8 mouse cellular contexts compared by ENCODE assay signal in the genomic region with DNA sequence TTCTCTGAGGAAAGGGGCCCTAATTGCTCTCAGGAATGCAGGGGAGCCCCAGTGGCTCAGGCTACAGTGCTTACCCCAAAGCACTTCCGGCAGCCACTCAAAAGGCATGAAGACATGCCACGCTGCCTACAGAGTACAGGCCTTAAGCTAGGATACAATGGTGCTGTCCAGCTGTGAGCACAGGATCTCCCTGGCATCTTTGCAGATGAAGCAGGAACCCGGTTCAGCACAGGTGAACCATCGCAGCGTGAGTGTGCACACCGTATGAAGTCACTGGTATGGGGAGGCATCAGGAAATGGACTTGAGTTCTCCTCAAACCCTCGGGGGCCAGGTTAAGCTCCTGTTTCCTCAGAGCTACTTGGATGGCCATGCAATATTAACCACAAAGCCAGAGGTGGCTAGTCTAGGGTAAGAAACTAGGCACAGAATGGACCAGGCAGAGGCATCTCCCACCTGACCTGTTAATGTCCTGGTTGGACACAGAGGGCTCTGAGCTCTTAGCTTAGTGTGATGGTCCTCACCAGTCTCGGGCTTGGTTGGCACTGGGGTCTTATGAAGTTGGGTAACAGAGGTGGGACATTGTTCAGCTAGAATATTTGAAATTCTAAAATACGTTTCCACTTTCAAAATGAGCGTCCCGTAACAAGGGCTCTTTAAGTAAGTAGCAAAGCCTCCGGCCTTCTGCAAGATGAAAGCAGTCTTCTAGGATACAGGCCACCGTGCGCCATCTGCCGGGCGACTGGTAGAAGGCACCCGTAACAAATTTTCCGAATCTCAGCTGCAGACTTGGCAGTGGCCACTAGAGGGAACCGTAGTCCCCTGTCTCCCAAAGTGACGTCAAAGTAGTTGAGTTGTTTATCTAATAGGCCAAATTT.
DNase-seq lines count a peak whose midpoint lies in the region; ATAC-seq and TF ChIP-seq lines count a peak whose summit lies in the region.

No protein-coding gene starts in this region.

- no peak overlapping the region for H3K4me2 ChIP-seq in heart, embryonic 11.5 days
- peak overlapping the region; percentile 6; the same call in 1 of the 2 replicates for H3K4me2 ChIP-seq in kidney, postnatal 0 days (ENCODE audit: low read length)

- no peaks in the 10 kb centered on the region for H3K4me1 ChIP-seq in embryonic fibroblast, embryonic 13.5 days (ENCODE audit: control insufficient read depth, insufficient read depth, low read length)
- H3K4me1 ChIP-seq in heart, embryonic 11.5 days (ENCODE audit: control insufficient read depth, insufficient read depth, low read length): no peaks in the 10 kb centered on the region
- H3K4me1 ChIP-seq in kidney, postnatal 0 days (replicated peaks; ENCODE audit: insufficient read depth, low read length): no peaks in the 10 kb centered on the region

- no peaks in the 10 kb centered on the region for H3K9me3 ChIP-seq in heart, embryonic 11.5 days (replicated peaks; ENCODE audit: control insufficient read depth, low read length)
- no peaks in the 10 kb centered on the region; the same call in 1 of the 2 replicates for H3K9me3 ChIP-seq in kidney, postnatal 0 days (replicated peaks; ENCODE audit: low read length)

- peak; percentile 83 for DNase-seq in CD4-positive, CD25-positive, alpha-beta regulatory T cell, adult 2 months (ENCODE audit: low read depth, low spot score)
- DNase-seq in brain, adult 2 months (ENCODE audit: low read depth, low spot score): peak; percentile 86
- peak; percentile 94 for DNase-seq in kidney, postnatal 0 days (ENCODE audit: low spot score)
- DNase-seq in liver: peak; percentile 71
- DNase-seq in natural killer cell, adult 2 months (ENCODE audit: low spot score in 2 of 2): peak; percentile 66 to 83
- DNase-seq in splenic B cell, adult 2 months (ENCODE audit: low read depth, low spot score): peak; percentile 87

- TF ChIP-seq POLR2A in embryonic fibroblast, embryonic 13.5 days (IDR thresholded peaks at IDR 0.05; ENCODE audit: low read depth, low read length): no peak

- H3K36me3 ChIP-seq in heart, embryonic 11.5 days (ENCODE audit: control insufficient read depth, insufficient read depth, low read length): no peaks in the 10 kb centered on the region
- no peaks in the 10 kb centered on the region for H3K36me3 ChIP-seq in kidney, postnatal 0 days (ENCODE audit: insufficient read depth, low read length)
- no peaks in the 10 kb centered on the region for H3K36me3 ChIP-seq in splenic B cell, adult 2 months (ENCODE audit: control insufficient read depth, insufficient read depth, low read length, poor library complexity, severe bottlenecking)

- no peak overlapping the region for H3K4me3 ChIP-seq in embryonic fibroblast, embryonic 13.5 days (ENCODE audit: insufficient read depth, low read length)
- H3K4me3 ChIP-seq in heart, embryonic 11.5 days (ENCODE audit: low read depth, low read length): no peak overlapping the region
- H3K4me3 ChIP-seq in kidney, postnatal 0 days (replicated peaks; ENCODE audit: low read depth, low read length): no peak overlapping the region

- TF ChIP-seq CTCF in embryonic fibroblast, embryonic 13.5 days (IDR thresholded peaks at IDR 0.05; ENCODE audit: borderline replicate concordance, insufficient read depth, low read length): peak; percentile 85
- peak; percentile 100 for TF ChIP-seq CTCF in kidney, postnatal 0 days (IDR thresholded peaks at IDR 0.05; ENCODE audit: low read depth)

- 37% methylated on average over 20 of the region's 20 CpGs for WGBS in heart, embryonic 11.5 days (ENCODE audit: insufficient replicate concordance)
- 35% methylated on average over 20 of the region's 20 CpGs for WGBS in kidney, postnatal 0 days

- H3K27me3 ChIP-seq in heart, embryonic 11.5 days (ENCODE audit: control insufficient read depth, insufficient read depth, low read length): no peaks in the 10 kb centered on the region
- H3K27me3 ChIP-seq in kidney, postnatal 0 days (ENCODE audit: insufficient read depth, low read length): no peaks in the 10 kb centered on the region
- no peaks in the 10 kb centered on the region for H3K27me3 ChIP-seq in splenic B cell, adult 2 months (ENCODE audit: control insufficient read depth, insufficient read depth, low read length, poor library complexity, severe bottlenecking)

- peak; percentile 49; the same call in 1 of the 2 replicates for ATAC-seq in heart, embryonic 11.5 days (replicated peaks; ENCODE audit: insufficient number of reproducible peaks, low FRiP score, low TSS enrichment)
- ATAC-seq in kidney, postnatal 0 days (replicated peaks; ENCODE audit: low FRiP score, low read depth): peak; percentile 67

- no peak overlapping the region for H3K27ac ChIP-seq in embryonic fibroblast, embryonic 13.5 days (ENCODE audit: insufficient read depth, low read length)
- H3K27ac ChIP-seq in heart, embryonic 11.5 days (ENCODE audit: low read depth, low read length): no peak overlapping the region
- H3K27ac ChIP-seq in kidney, postnatal 0 days: no peak overlapping the region

- no peak overlapping the region for H3K9ac ChIP-seq in heart, embryonic 11.5 days (ENCODE audit: low read depth, low read length)
- H3K9ac ChIP-seq in kidney, postnatal 0 days (ENCODE audit: low read depth, low read length): no peak overlapping the region
